Mouse (Mus musculus) heart, embryonic 11.5 days (tissue): ENCODE data around the gene Gm9887. TPM values are rescaled to one million over a fixed set of nuclear protein-coding genes. Genes with fewer than 3 reads are reported as not detected.

Experiments
- ATAC-seq: fragments of 200-750 bp; cut with Nextera tagmentation; replicated peaks from 2 replicates; pipeline ENCODE4 v1.8.0; 2017; ENCODE audit warnings: moderate library complexity; ENCODE audit not compliant: insufficient number of reproducible peaks, low FRiP score, low TSS enrichment
- H3K27ac ChIP-seq: fragments of 300-500 bp; sonication (generic); 2 replicates; pipeline ENCODE4 v1.5.1; 2014; ENCODE audit warnings: mild to moderate bottlenecking, low read depth, low read length
- H3K27me3 ChIP-seq: fragments of 300-500 bp; sonication (generic); 2 replicates; pipeline ENCODE4 v1.6.1; 2014; ENCODE audit warnings: mild to moderate bottlenecking, low read length, mixed read lengths; ENCODE audit not compliant: control insufficient read depth, insufficient read depth
- H3K36me3 ChIP-seq: fragments of 300-500 bp; sonication (generic); 2 replicates; pipeline ENCODE4 v1.6.1; 2014; ENCODE audit warnings: mild to moderate bottlenecking, low read length, moderate library complexity, mixed read lengths; ENCODE audit not compliant: control insufficient read depth, insufficient read depth
- H3K4me1 ChIP-seq: fragments of 300-500 bp; sonication (generic); 2 replicates; pipeline ENCODE4 v1.6.1; 2014; ENCODE audit warnings: low read length; ENCODE audit not compliant: control insufficient read depth, insufficient read depth
- H3K4me2 ChIP-seq: fragments of 300-500 bp; sonication (generic); 2 replicates; pipeline ENCODE4 v1.6.1; 2014; ENCODE audit warnings: mild to moderate bottlenecking, moderate library complexity
- H3K4me3 ChIP-seq: fragments of 300-500 bp; sonication (generic); 2 replicates; pipeline ENCODE4 v1.5.1; 2014; ENCODE audit warnings: low read depth, low read length
- H3K9ac ChIP-seq: fragments of 300-500 bp; sonication (generic); 2 replicates; pipeline ENCODE4 v1.6.1; 2014; ENCODE audit warnings: mild to moderate bottlenecking, low read depth, low read length, moderate library complexity
- H3K9me3 ChIP-seq: fragments of 300-500 bp; sonication (generic); replicated peaks from 2 replicates; pipeline ENCODE4 v1.6.1; 2016; ENCODE audit warnings: low read length; ENCODE audit not compliant: control insufficient read depth
- WGBS: fragments of 180-500 bp; shearing (Covaris S2); extraction: QIAGEN DNeasy Blood & Tissue Kit; methylation state at CpG from one replicate; pipeline ENCODE4 v1.1.7; 2014; ENCODE audit not compliant: insufficient replicate concordance; 5-methylcytosine and 5-hydroxymethylcytosine counted together
- polyA plus RNA-seq: library from polyadenylated mRNA; unstranded; fragments of >200 nt; fragmentation: Nextera tagmentation; extraction: Ambion mirVana; gene quantifications from 2 replicates; pipeline ENCODE4 v1.2.1, GENCODE M21; 2014

Gm9887 gene
- polyA plus RNA-seq, 1 experiment from 2014 or later, result 1.5 TPM

GRCm38 (mm10) chr12:69413303-69413702, 41.0 kb upstream of the Gm9887 start:
- Histone ChIP-seq H3K27me3 (no peaks in the 10 kb centered on the region), H3K4me1 (no peaks in the 10 kb centered on the region), H3K36me3 (no peaks in the 10 kb centered on the region), H3K9ac (no peak overlapping the region), H3K4me2 (no peak overlapping the region), H3K9me3 (no peaks in the 10 kb centered on the region), H3K4me3 (no peak overlapping the region), H3K27ac (no peak overlapping the region)
- 81% methylated on average over 3 of the region's 3 CpGs for WGBS
- no peak for ATAC-seq

- WGBS, result 48% methylated on average over 4 of the region's 4 CpGs
- Histone ChIP-seq H3K9me3 (no peaks in the 10 kb centered on the region), H3K4me3 (no peak overlapping the region), H3K4me1 (no peaks in the 10 kb centered on the region), H3K36me3 (no peaks in the 10 kb centered on the region), H3K4me2 (no peak overlapping the region), H3K27ac (no peak overlapping the region), H3K9ac (no peak overlapping the region), H3K27me3 (no peaks in the 10 kb centered on the region)
- no peak for ATAC-seq
Observed at GRCm38 (mm10) chr12:69411936-69412335, 39.7 kb upstream of the Gm9887 start.

GRCm38 (mm10) chr12:69410767-69411166, 38.5 kb upstream of the Gm9887 start:
- no peaks in the 10 kb centered on the region for H3K36me3 ChIP-seq
- H3K4me1 ChIP-seq, result no peaks in the 10 kb centered on the region
- no peak overlapping the region for H3K27ac ChIP-seq
- H3K9me3 ChIP-seq, result no peaks in the 10 kb centered on the region
- no peak for ATAC-seq
- no peak overlapping the region for H3K4me2 ChIP-seq
- no peaks in the 10 kb centered on the region for H3K27me3 ChIP-seq
- H3K9ac ChIP-seq, result no peak overlapping the region
- no peak overlapping the region for H3K4me3 ChIP-seq
- WGBS, result 66% methylated on average over 5 of the region's 5 CpGs

- H3K27ac ChIP-seq, result no peak overlapping the region
- no peaks in the 10 kb centered on the region for H3K36me3 ChIP-seq
- WGBS, result 82% methylated on average over 13 of the region's 13 CpGs
- no peaks in the 10 kb centered on the region for H3K9me3 ChIP-seq
- H3K4me2 ChIP-seq, result no peak overlapping the region
- H3K9ac ChIP-seq, result no peak overlapping the region
- no peaks in the 10 kb centered on the region for H3K4me1 ChIP-seq
- ATAC-seq, result no peak
- no peaks in the 10 kb centered on the region for H3K27me3 ChIP-seq
- no peak overlapping the region for H3K4me3 ChIP-seq
Observed at GRCm38 (mm10) chr12:69402594-69403167, 30.4 kb upstream of the Gm9887 start.

GRCm38 (mm10) chr12:69402100-69402499, 29.8 kb upstream of the Gm9887 start:
- H3K9ac ChIP-seq, result no peak overlapping the region
- H3K36me3 ChIP-seq, result no peaks in the 10 kb centered on the region
- H3K4me2 ChIP-seq, result no peak overlapping the region
- ATAC-seq, result no peak
- H3K9me3 ChIP-seq, result no peaks in the 10 kb centered on the region
- H3K27me3 ChIP-seq, result no peaks in the 10 kb centered on the region
- H3K4me3 ChIP-seq, result no peak overlapping the region
- 51% methylated on average over 9 of the region's 9 CpGs for WGBS
- H3K4me1 ChIP-seq, result no peaks in the 10 kb centered on the region
- no peak overlapping the region for H3K27ac ChIP-seq

DNA sequence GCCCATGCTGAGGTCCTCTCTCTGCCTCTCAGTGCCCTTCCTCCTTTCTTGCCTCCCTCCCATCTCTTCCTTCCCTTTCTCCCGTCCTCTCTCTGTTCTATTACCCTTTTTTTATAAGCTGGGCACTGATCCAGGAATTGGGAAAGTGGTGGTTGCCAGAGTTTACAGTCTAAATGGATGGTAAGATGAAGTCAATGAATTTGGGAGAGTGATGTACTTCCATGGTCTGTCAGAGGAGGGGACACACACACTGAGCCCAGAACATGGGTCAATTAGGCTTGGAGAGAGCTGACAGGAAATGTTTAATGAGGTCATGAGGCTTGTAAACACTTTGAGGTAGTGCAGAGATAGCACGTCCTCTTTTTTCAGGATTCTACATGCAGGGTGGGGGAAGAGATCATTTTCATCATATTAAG, 28.6 kb upstream of the Gm9887 start:
- no peaks in the 10 kb centered on the region for H3K27me3 ChIP-seq
- WGBS, result 29% methylated on average over 2 of the region's 2 CpGs
- H3K9me3 ChIP-seq, result no peaks in the 10 kb centered on the region
- no peak overlapping the region for H3K4me2 ChIP-seq
- H3K4me3 ChIP-seq, result no peak overlapping the region
- ATAC-seq, result no peak
- no peak overlapping the region for H3K9ac ChIP-seq
- no peak overlapping the region for H3K27ac ChIP-seq
- H3K36me3 ChIP-seq, result no peaks in the 10 kb centered on the region
- H3K4me1 ChIP-seq, result no peaks in the 10 kb centered on the region

DNA sequence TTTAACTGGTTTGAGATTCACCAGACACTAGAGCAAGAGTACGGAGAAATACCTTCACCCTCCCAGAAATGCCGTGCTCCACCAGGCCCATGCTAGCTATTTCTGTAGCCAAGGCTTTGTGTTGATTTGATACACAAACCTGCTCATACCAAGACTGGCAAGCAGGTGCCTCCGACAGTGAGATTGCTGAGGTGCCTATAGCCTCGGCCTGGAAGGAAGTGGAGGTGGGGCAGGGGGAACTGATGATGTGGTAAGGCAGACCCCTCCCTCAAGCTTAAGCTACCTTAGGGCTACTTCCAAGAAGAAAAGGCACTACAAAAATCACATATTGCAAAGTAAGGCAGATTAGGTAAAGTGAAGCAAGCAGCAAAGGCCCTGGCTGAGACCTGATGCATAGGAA, 28.1 kb upstream of the Gm9887 start:
- H3K9me3 ChIP-seq, result no peaks in the 10 kb centered on the region
- no peak overlapping the region for H3K4me3 ChIP-seq
- no peak overlapping the region for H3K9ac ChIP-seq
- H3K27ac ChIP-seq, result no peak overlapping the region
- no peaks in the 10 kb centered on the region for H3K36me3 ChIP-seq
- no peaks in the 10 kb centered on the region for H3K27me3 ChIP-seq
- H3K4me2 ChIP-seq, result no peak overlapping the region
- ATAC-seq, result no peak
- 69% methylated on average over 4 of the region's 4 CpGs for WGBS
- H3K4me1 ChIP-seq, result no peaks in the 10 kb centered on the region

DNA sequence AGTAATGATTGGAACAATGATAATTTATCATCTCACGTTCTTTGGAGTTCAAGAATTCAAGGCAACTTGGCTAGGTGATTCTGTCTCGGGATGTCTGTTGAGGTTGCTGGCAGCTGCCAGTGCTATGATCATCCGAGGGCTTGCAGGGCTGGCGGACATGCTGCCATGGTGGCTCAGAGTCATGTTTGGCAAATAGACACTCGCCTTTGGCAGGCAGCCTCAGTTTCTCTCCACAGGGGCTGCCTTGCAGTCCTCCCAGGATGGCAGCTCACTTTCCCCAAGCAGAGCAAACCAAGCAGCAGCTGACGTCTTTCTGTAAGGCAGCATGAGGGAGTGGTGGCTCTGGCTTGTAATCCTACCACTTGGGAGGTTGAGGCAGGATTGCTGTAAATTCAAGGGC, 22.2 kb upstream of the Gm9887 start:
- no peak for ATAC-seq
- H3K27me3 ChIP-seq, result no peaks in the 10 kb centered on the region
- no peak overlapping the region for H3K9ac ChIP-seq

DNA sequence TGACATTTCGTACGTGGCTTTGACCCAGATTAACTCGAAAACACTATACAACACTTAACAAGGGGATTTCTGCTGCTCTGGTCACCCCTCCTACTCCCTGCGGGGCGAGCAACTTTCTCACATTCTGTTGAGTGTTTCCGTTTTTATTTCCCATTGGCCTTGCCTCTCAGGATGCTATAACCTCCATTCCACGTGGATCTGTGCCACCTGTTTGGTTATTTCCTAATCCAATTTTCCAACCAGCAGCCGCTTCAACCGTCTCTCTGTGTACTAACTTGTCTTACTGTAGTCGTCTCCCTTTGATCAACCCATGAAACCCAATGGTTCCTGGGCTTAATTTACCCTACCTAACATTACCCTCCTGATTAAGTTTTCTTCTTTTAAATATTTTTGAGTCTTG, 20.8 kb upstream of the Gm9887 start:
- no peak overlapping the region for H3K4me2 ChIP-seq
- H3K9ac ChIP-seq, result no peak overlapping the region
- no peaks in the 10 kb centered on the region for H3K27me3 ChIP-seq
- H3K4me1 ChIP-seq, result no peaks in the 10 kb centered on the region; the same call in 1 of the 2 replicates
- no peak overlapping the region for H3K27ac ChIP-seq
- ATAC-seq, result no peak
- H3K36me3 ChIP-seq, result no peaks in the 10 kb centered on the region
- WGBS, result 77% methylated on average over 10 of the region's 10 CpGs
- H3K4me3 ChIP-seq, result no peak overlapping the region
- H3K9me3 ChIP-seq, result no peaks in the 10 kb centered on the region

More for the DNA sequence above, 22.2 kb upstream of the Gm9887 start:
- no peak overlapping the region for H3K4me3 ChIP-seq
- H3K27ac ChIP-seq, result no peak overlapping the region
- H3K4me1 ChIP-seq, result no peaks in the 10 kb centered on the region; the same call in 1 of the 2 replicates
- no peaks in the 10 kb centered on the region for H3K36me3 ChIP-seq
- H3K9me3 ChIP-seq, result no peaks in the 10 kb centered on the region
- 80% methylated on average over 6 of the region's 6 CpGs for WGBS
- H3K4me2 ChIP-seq, result no peak overlapping the region
